Mouse (Mus musculus) cerebellum, adult 9-11 months (tissue): ENCODE measurements at regions not wholly inside any gene's neighbourhood (a gene's known extent, or its start where the extent isn't known, plus 50 kb on each side); places are given as distances from the start of the nearest gene placed in this dataset.

ENCODE experiments used
- DNase-seq: peaks from one replicate; pipeline ENCODE4 v3.0.0; 2022

GRCm38 (mm10) chr5:132759751-132760150 lies 216.6 kb upstream of the Auts2 start:
- no peak for DNase-seq

GRCm38 (mm10) chr5:132758941-132759340 lies 215.8 kb upstream of the Auts2 start:
- peak; percentile 19 for DNase-seq

GRCm38 (mm10) chr5:132737966-132738365 lies 194.8 kb upstream of the Auts2 start:
- no peak for DNase-seq

- DNase-seq, result no peak
Observed at GRCm38 (mm10) chr5:132728689-132729189, 185.6 kb upstream of the Auts2 start.

- DNase-seq, result no peak
Observed at GRCm38 (mm10) chr5:132724467-132724866, 181.3 kb upstream of the Auts2 start.

- DNase-seq, result no peak
Observed at GRCm38 (mm10) chr5:132710301-132710700, 167.2 kb upstream of the Auts2 start.

GRCm38 (mm10) chr5:132707531-132707930 lies 164.4 kb upstream of the Auts2 start:
- DNase-seq, result no peak

- no peak for DNase-seq
Observed at GRCm38 (mm10) chr5:132703455-132704100, 160.4 kb upstream of the Auts2 start.

- no peak for DNase-seq
Observed at GRCm38 (mm10) chr5:132702573-132702972, 159.4 kb upstream of the Auts2 start.

- DNase-seq, result no peak
Observed at GRCm38 (mm10) chr5:132690784-132691183, 147.6 kb upstream of the Auts2 start.

- DNase-seq, result no peak
Observed at GRCm38 (mm10) chr5:132675261-132675660, 132.1 kb upstream of the Auts2 start.

- no peak for DNase-seq
Observed at GRCm38 (mm10) chr5:132673599-132674305, 130.6 kb upstream of the Auts2 start.

- DNase-seq, result no peak
Observed at GRCm38 (mm10) chr5:132671496-132671895, 128.4 kb upstream of the Auts2 start.

GRCm38 (mm10) chr5:132667316-132667715 lies 124.2 kb upstream of the Auts2 start:
- no peak for DNase-seq

- DNase-seq, result peak; percentile 67
Observed at GRCm38 (mm10) chr5:132661266-132661665, 118.1 kb upstream of the Auts2 start.

GRCm38 (mm10) chr5:132660036-132660435 lies 116.9 kb upstream of the Auts2 start:
- DNase-seq, result no peak

- DNase-seq, result no peak
Observed at GRCm38 (mm10) chr5:132654382-132654781, 111.2 kb upstream of the Auts2 start.

- DNase-seq, result no peak
Observed at GRCm38 (mm10) chr5:132653694-132654300, 110.7 kb upstream of the Auts2 start.

GRCm38 (mm10) chr5:132652201-132652600 lies 109.1 kb upstream of the Auts2 start:
- DNase-seq, result no peak

GRCm38 (mm10) chr5:132649771-132650170 lies 106.6 kb upstream of the Auts2 start:
- no peak for DNase-seq

GRCm38 (mm10) chr5:132648751-132649150 lies 105.6 kb upstream of the Auts2 start:
- no peak for DNase-seq

GRCm38 (mm10) chr5:132644646-132645172 lies 101.6 kb upstream of the Auts2 start:
- DNase-seq, result no peak

GRCm38 (mm10) chr5:132643270-132643669 lies 100.1 kb upstream of the Auts2 start:
- DNase-seq, result no peak
